Mouse (Mus musculus) megakaryocyte, embryonic 14.5 days (primary cell): Measurements from ENCODE around the gene Gabrd.

Source experiments
- FLI1 ChIP-seq: IDR thresholded peaks from 2 replicates; pipeline ENCODE4 v1.6.1; 2012; ENCODE audit warnings: low read length, inconsistent platforms, mixed read lengths
- GATA1 ChIP-seq: IDR thresholded peaks from 3 replicates; pipeline ENCODE4 v1.6.1; 2012; ENCODE audit warnings: mixed read lengths, low read length, inconsistent platforms, borderline replicate concordance

DNA sequence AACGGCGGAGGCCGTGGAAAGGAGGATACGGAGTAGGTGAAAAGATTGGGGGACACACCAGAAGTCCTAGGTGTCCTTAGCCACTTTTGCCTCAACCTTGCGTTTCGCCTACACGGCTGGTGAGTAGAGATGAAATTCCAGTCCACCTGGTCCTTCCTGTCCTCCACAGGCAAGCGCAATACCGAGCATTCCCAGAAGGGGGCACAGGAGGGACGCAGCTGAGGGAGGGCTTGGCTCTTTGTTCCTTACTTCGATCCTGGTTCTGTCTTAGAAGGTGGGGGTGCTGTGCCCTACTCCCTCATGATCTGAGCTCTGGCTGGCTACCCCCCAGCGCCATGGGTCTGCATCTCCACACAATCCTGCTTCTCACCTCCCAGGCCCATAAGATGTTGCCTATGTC lies 29.2 kb downstream of the Gabrd start:
- no peak for TF ChIP-seq GATA1
- TF ChIP-seq FLI1, result no peak
